Mouse (Mus musculus): Measurements from ENCODE around the gene Zfp101. TPM values are rescaled to one million over a fixed set of nuclear protein-coding genes. Genes with fewer than 3 reads are reported as not detected.
A peak's percentile ranks its signal among the peaks of the same experiment; 100 is the strongest.

The Zfp101 gene
- 24.3 and 25.1 TPM in 2 replicates for polyA plus RNA-seq (2015; fragmentation: Nextera tagmentation; extraction: Ambion mirVana)

DNA sequence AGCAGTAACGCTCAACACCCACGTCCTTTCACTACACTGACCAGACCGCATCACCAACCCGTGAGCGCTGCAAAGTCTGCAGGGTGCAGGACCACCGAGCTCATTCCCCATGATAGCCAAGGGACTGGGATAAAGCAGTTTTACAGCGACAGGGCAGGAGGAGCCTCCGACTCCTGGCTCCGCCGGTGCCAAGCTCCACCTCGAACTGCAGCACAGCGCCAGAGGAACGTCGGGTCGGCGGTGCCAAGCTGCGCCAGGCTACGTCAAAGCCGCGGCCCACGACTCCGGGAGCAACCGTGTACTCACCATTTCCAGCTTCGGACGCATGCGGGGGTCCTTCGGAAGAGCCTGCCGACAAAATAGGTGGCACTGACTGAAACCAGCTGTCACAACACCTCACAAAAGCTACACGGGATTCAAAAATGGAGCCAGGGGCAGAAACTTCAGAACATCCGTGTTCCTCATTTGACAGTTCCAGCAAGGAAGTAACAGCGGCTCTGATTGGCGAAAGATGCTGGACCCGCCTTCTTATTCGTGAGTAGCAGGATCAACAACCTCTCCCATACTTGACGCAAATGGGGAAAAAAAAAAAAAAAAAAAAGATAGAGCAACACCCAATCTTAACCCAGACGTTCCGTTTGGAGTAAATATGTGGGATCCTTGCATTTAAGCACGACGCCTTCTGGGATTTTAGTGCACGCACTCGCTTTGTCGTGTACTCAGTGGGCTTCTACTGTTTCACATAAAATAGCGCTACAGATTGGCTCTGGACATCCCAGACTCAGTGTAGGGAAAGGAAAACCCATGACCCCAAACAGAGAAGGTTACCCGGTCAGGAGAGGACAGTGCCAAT, at the start of gene Zfp101:
TSS of gene Zfp101 (minus strand) at position 460 of the 853 bp plus-strand sequence.
- H3K4me1 ChIP-seq: peaks cover 8% of the 10 kb centered on the region
- H3K4me2 ChIP-seq: peak within 1 kb of the TSS; percentile 68
- H3K4me3 ChIP-seq: peak within 1 kb of the TSS; percentile 89
- peak; percentile 96 for ATAC-seq (ENCODE audit: insufficient number of reproducible peaks, insufficient read depth, low FRiP score, low TSS enrichment, low read depth)
- WGBS: under 1% methylated on average over 44 of the region's 44 CpGs
- no peaks in the 10 kb centered on the region for H3K27me3 ChIP-seq
- H3K36me3 ChIP-seq: no peaks in the 10 kb centered on the region
- peak within 1 kb of the TSS; percentile 80 for H3K27ac ChIP-seq
- H3K9ac ChIP-seq: peak within 1 kb of the TSS; percentile 81
- no peaks in the 10 kb centered on the region for H3K9me3 ChIP-seq

- no peak overlapping the region for H3K4me2 ChIP-seq
- no peaks in the 10 kb centered on the region for H3K9me3 ChIP-seq
- no peak overlapping the region for H3K4me3 ChIP-seq
- no peaks in the 10 kb centered on the region for H3K36me3 ChIP-seq
- H3K4me1 ChIP-seq: no peaks in the 10 kb centered on the region
- H3K27me3 ChIP-seq: no peaks in the 10 kb centered on the region
- H3K27ac ChIP-seq: no peak overlapping the region
- no peak overlapping the region for H3K9ac ChIP-seq
- ATAC-seq (ENCODE audit: insufficient number of reproducible peaks, insufficient read depth, low FRiP score, low TSS enrichment, low read depth): no peak
Measured at GRCm38 (mm10) chr17:33441159-33441558, 46.7 kb upstream of the Zfp101 start.

DNA sequence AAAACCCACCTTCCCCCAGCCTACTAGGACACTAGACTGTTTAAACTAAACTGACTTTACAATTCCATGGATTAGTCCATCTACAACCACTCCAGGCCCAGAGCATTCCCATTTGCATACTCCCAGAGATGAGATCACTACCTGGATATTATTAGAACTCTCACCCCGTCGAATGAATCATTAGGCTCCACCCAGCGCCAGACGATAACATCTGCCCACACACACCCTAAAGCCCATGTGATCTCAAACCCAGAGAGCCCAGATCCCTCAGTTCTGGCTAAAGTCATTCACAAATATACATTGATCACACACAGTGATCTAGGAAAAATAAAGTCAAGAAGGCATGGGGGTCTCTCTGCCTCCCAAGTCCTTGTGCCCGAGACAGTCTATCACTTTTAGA, 45.5 kb upstream of the Zfp101 start:
- H3K4me2 ChIP-seq: no peak overlapping the region
- H3K9ac ChIP-seq: no peak overlapping the region
- H3K4me3 ChIP-seq: no peak overlapping the region
- ATAC-seq (ENCODE audit: insufficient number of reproducible peaks, insufficient read depth, low FRiP score, low TSS enrichment, low read depth): no peak
- 74% methylated on average over 5 of the region's 5 CpGs for WGBS
- H3K9me3 ChIP-seq: no peaks in the 10 kb centered on the region
- H3K4me1 ChIP-seq: no peaks in the 10 kb centered on the region
- H3K36me3 ChIP-seq: no peaks in the 10 kb centered on the region
- H3K27ac ChIP-seq: no peak overlapping the region
- no peaks in the 10 kb centered on the region for H3K27me3 ChIP-seq

GRCm38 (mm10) chr17:33439148-33439547, 44.7 kb upstream of the Zfp101 start:
- no peaks in the 10 kb centered on the region for H3K36me3 ChIP-seq
- H3K27me3 ChIP-seq: no peaks in the 10 kb centered on the region
- H3K4me2 ChIP-seq: no peak overlapping the region
- no peak overlapping the region for H3K4me3 ChIP-seq
- no peaks in the 10 kb centered on the region for H3K4me1 ChIP-seq
- no peak overlapping the region for H3K9ac ChIP-seq
- no peaks in the 10 kb centered on the region for H3K9me3 ChIP-seq
- ATAC-seq (ENCODE audit: insufficient number of reproducible peaks, insufficient read depth, low FRiP score, low TSS enrichment, low read depth): peak; percentile 15; the same call in 1 of the 2 replicates
- 67% methylated on average over 1 of the region's 1 CpGs for WGBS
- no peak overlapping the region for H3K27ac ChIP-seq

GRCm38 (mm10) chr17:33432019-33432946, 37.8 kb upstream of the Zfp101 start, which contains the start of gene Actl9:
TSS of gene Actl9 (plus strand) at chr17:33432896.
- 90% methylated on average over 3 of the region's 3 CpGs for WGBS

DNA sequence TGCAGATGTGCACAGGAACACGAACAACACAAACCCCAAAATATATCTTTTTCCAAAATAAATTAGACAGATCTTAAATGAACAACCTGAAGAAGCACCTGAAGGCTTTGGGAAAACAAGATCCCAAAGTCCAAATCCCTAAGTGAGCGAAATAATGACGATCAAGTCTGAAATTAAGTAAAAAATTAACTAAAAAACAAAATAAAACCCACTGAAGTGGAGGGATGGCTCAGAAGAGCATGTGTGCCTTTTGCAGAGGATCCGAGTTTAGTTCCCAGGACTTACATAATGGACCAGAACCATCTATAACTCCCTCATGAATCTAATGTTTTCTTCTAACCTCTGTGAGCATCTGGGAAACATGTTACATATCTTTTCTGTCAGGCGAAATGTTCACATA, 2.2 kb downstream of the Zfp101 start:
- WGBS: 93% methylated on average over 5 of the region's 5 CpGs
- no peak overlapping the region for H3K27ac ChIP-seq

More at GRCm38 (mm10) chr17:33432019-33432946, 37.8 kb upstream of the Zfp101 start, which contains the start of gene Actl9:
- H3K27me3 ChIP-seq: no peaks in the 10 kb centered on the region
- H3K4me2 ChIP-seq: no peak within 1 kb of the TSS
- no peak within 1 kb of the TSS for H3K27ac ChIP-seq
- no peak within 1 kb of the TSS for H3K9ac ChIP-seq
- H3K4me3 ChIP-seq: no peak within 1 kb of the TSS
- H3K9me3 ChIP-seq: no peaks in the 10 kb centered on the region
- ATAC-seq (ENCODE audit: insufficient number of reproducible peaks, insufficient read depth, low FRiP score, low TSS enrichment, low read depth): no peak
- no peaks in the 10 kb centered on the region for H3K36me3 ChIP-seq
- no peaks in the 10 kb centered on the region for H3K4me1 ChIP-seq

DNA sequence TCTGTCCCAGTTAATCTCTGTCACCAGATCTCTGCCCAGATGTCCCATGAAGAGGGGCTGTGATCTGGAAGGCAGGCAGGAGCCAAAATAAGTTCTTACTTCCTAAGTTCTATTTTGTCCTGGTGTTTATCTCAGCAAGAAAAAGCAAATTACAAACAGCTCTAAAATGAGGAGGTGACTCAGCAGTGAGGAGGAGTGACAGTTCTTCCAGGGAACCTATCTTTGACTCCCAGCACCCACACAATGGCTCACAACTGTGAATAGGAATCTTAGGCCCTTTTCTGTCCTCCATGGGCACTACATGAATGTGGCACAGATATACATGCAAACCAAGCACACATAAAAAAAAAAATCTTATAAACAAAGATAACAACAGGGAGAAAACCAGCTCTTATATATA, 8.7 kb downstream of the Zfp101 start:
- Histone ChIP-seq H3K27ac (no peak overlapping the region), H3K9ac (no peak overlapping the region), H3K4me3 (no peak overlapping the region), H3K27me3 (no peaks in the 10 kb centered on the region), H3K36me3 (peaks cover 49% of the 10 kb centered on the region), H3K4me1 (no peaks in the 10 kb centered on the region), H3K4me2 (no peak overlapping the region), H3K9me3 (no peaks in the 10 kb centered on the region)
- ATAC-seq (ENCODE audit: insufficient number of reproducible peaks, insufficient read depth, low FRiP score, low TSS enrichment, low read depth): no peak

More for the DNA sequence above, 2.2 kb downstream of the Zfp101 start:
- no peaks in the 10 kb centered on the region for H3K36me3 ChIP-seq
- no peaks in the 10 kb centered on the region for H3K9me3 ChIP-seq
- no peak for ATAC-seq (ENCODE audit: insufficient number of reproducible peaks, insufficient read depth, low FRiP score, low TSS enrichment, low read depth)
- H3K4me1 ChIP-seq: peaks cover 8% of the 10 kb centered on the region
- H3K27me3 ChIP-seq: no peaks in the 10 kb centered on the region
- H3K4me3 ChIP-seq: no peak overlapping the region
- H3K4me2 ChIP-seq: no peak overlapping the region
- no peak overlapping the region for H3K9ac ChIP-seq

GRCm38 (mm10) chr17:33372795-33373194, 21.6 kb downstream of the Zfp101 start:
- peaks cover 7% of the 10 kb centered on the region; the same call in 1 of the 2 replicates for H3K36me3 ChIP-seq
- H3K27me3 ChIP-seq: no peaks in the 10 kb centered on the region
- no peak overlapping the region for H3K4me3 ChIP-seq
- 77% methylated on average over 3 of the region's 3 CpGs for WGBS
- H3K9me3 ChIP-seq: no peaks in the 10 kb centered on the region
- no peak overlapping the region for H3K9ac ChIP-seq
- no peak overlapping the region for H3K4me2 ChIP-seq
- no peaks in the 10 kb centered on the region for H3K4me1 ChIP-seq
- ATAC-seq (ENCODE audit: insufficient number of reproducible peaks, insufficient read depth, low FRiP score, low TSS enrichment, low read depth): no peak
- no peak overlapping the region for H3K27ac ChIP-seq

DNA sequence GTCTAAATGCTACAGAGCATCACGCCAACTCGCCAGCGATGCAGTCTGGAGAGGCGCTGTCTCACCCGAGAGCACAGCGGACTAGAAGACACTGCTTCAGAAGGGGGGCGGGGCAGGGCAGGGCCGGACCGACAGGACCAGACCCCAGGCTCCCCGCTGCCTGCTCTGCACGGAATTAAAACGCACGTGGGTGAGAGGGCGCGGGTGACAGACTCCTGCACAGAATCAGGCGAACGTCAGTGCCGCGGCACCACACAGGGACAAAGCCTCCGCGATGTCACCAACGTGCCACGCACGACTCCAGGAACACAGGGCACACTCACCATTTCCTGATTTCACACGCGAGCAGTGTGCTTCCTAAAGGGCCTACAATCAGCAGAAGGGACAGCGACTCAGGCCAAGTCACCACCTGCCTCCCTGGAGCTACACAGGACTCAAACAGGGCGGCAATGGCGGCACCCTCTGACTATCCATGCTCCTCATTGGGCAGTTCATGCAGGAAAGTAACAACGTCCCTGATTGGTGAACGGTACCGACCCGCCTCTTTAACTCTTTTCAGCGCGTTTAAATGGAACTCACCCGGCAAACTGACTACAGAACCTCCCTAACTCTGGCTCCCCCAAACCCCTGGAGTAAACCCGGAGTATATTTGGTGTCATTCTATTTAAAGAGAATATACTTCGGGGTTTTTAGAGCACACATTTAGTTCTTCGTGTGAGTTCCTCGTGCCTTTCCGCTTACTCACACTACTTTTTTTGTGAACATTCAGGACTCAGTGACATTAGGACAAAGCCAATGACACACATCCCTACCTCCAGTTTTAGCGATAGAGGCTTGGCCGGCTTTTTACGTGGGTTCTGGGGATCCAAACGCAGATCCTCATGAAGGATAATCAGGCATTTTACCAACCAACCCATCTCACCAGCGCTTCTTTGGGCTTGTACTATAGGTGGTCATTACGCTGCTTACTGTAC, 35.7 kb downstream of the Zfp101 start, which contains the start of gene Zfp81:
TSS of gene Zfp81 (minus strand) at position 468 of the 974 bp plus-strand sequence.
- WGBS: 3% methylated on average over 47 of the region's 47 CpGs

GRCm38 (mm10) chr17:33352981-33353380, 41.5 kb downstream of the Zfp101 start:
- no peak for ATAC-seq (ENCODE audit: insufficient number of reproducible peaks, insufficient read depth, low FRiP score, low TSS enrichment, low read depth)
- no peak overlapping the region for H3K27ac ChIP-seq
- 98% methylated on average over 1 of the region's 1 CpGs for WGBS
- no peak overlapping the region for H3K9ac ChIP-seq
- no peak overlapping the region for H3K4me3 ChIP-seq
- peaks cover 26% of the 10 kb centered on the region for H3K9me3 ChIP-seq
- H3K4me2 ChIP-seq: no peak overlapping the region
- H3K27me3 ChIP-seq: no peaks in the 10 kb centered on the region
- peaks cover 6% of the 10 kb centered on the region; the same call in 1 of the 2 replicates for H3K4me1 ChIP-seq
- H3K36me3 ChIP-seq: peaks cover 4% of the 10 kb centered on the region; the same call in 1 of the 2 replicates

More for the DNA sequence above, 35.7 kb downstream of the Zfp101 start, which contains the start of gene Zfp81:
- Histone ChIP-seq H3K27me3 (no peaks in the 10 kb centered on the region), H3K4me2 (peak within 1 kb of the TSS; percentile 77), H3K9ac (peak within 1 kb of the TSS; percentile 89), H3K4me1 (peaks cover 6% of the 10 kb centered on the region; the same call in 1 of the 2 replicates), H3K36me3 (no peaks in the 10 kb centered on the region), H3K27ac (peak within 1 kb of the TSS; percentile 85), H3K9me3 (no peaks in the 10 kb centered on the region), H3K4me3 (peak within 1 kb of the TSS; percentile 93)
- peak; percentile 98 for ATAC-seq (ENCODE audit: insufficient number of reproducible peaks, insufficient read depth, low FRiP score, low TSS enrichment, low read depth)

Measured in embryonic facial prominence, embryonic 13.5 days (tissue).